In the genomic region with DNA sequence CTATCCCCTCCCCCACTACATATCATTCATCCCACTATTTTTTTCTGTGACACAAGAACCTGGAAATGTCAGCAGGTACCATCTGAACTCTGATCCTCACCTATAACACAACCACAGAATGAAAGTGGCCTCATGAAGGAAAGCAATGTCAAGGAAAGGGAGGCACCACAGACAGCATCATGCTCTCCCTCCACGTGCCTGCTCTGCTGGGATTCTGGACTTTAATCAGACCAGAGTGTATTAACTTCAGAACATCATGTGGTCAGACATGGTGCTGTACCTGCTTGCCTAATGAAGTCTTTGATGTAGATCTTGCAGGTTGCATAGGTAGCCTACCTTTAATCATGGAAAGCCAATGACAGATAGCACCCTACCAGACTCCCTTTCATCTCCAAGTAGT, we compare ENCODE assay signal across 17 mouse cellular contexts.
"Had no signal": no experiment of that assay in that cellular context is flagged by ENCODE, and none has a peak within 500 bp of the region (broad histone marks: within the 10 kb centered on the region; RNA-seq: fewer than 3 reads in every experiment).

No protein-coding gene starts in this region.

- H3K27ac ChIP-seq: lung, embryonic 15.5 days; macrophage; midbrain, embryonic 13.5 days; midbrain, embryonic 15.5 days; neural tube, embryonic 12.5 days; stomach, embryonic 15.5 days; stomach, postnatal 0 days had no signal

- DNase-seq: lung, adult 2 months; lung, postnatal 14 days; lung, postnatal 36 days; right cerebral cortex, postnatal 14 days; thymus, adult 2 months; thymus, postnatal 25 days; thymus, postnatal 4 days had no signal

- H3K9ac ChIP-seq: lung, embryonic 15.5 days; midbrain, embryonic 13.5 days; midbrain, embryonic 15.5 days; neural tube, embryonic 12.5 days; stomach, embryonic 15.5 days had no signal

- H3K4me3 ChIP-seq: lung, embryonic 15.5 days; megakaryocyte, embryonic 14.5 days; midbrain, embryonic 13.5 days; midbrain, embryonic 15.5 days; neural tube, embryonic 12.5 days; stomach, embryonic 15.5 days had no signal

- H3K9me3 ChIP-seq: lung, embryonic 15.5 days; megakaryocyte, embryonic 14.5 days; midbrain, embryonic 13.5 days; midbrain, embryonic 15.5 days; neural tube, embryonic 12.5 days; stomach, embryonic 15.5 days had no signal

- H3K4me2 ChIP-seq: lung, embryonic 15.5 days; midbrain, embryonic 11.5 days; midbrain, embryonic 13.5 days; midbrain, embryonic 15.5 days; neural tube, embryonic 12.5 days; stomach, embryonic 15.5 days had no signal

- H3K27me3 ChIP-seq: lung, embryonic 15.5 days; midbrain, embryonic 13.5 days; midbrain, embryonic 15.5 days; neural tube, embryonic 12.5 days; stomach, embryonic 15.5 days had no signal

- ATAC-seq: lung, postnatal 0 days; midbrain, embryonic 13.5 days; midbrain, embryonic 15.5 days had no signal

- H3K36me3 ChIP-seq: lung, embryonic 15.5 days; midbrain, embryonic 13.5 days; midbrain, embryonic 15.5 days; neural tube, embryonic 12.5 days; stomach, embryonic 15.5 days had no signal

- H3K4me1 ChIP-seq: lung, embryonic 15.5 days; megakaryocyte, embryonic 14.5 days; midbrain, embryonic 15.5 days; neural tube, embryonic 12.5 days; stomach, embryonic 15.5 days had no signal
